Mouse (Mus musculus) telencephalon, adult 2 months (tissue): ENCODE data around the gene Nxf2.
"Not testable (repeated sequence)": the region's sequence is repeated elsewhere in the genome, so short reads cannot be mapped to it uniquely, and the experiment has no call there.

Experiments
- DNase-seq: peaks from one replicate; pipeline ENCODE4 v3.0.0-alpha.2; 2011; ENCODE audit warnings: low read depth, low spot score

Nxf2 gene

DNA sequence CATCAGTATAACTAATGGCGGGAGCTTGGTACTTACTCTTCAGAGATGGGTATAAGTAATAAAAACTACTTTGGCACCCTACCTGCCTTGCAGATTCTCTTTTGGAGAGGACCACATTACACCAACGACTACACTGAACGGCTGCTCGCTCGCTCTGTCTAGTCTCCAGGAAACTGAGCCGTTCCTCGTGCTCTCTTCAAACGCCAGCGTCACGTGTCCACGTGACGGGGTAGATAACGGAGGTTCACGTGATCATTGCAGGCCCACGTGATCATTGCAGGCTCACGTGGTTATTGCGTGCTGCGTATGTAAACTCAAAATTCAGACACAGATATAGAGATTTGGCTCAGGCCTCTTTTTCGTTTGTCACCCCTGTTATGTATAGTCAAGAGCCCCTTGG lies at the start of gene Nxf2:
Gene Nxf2, minus strand, starts transcription at position 209 of the 400 bp plus-strand sequence.
- DNase-seq, result no peak

DNA sequence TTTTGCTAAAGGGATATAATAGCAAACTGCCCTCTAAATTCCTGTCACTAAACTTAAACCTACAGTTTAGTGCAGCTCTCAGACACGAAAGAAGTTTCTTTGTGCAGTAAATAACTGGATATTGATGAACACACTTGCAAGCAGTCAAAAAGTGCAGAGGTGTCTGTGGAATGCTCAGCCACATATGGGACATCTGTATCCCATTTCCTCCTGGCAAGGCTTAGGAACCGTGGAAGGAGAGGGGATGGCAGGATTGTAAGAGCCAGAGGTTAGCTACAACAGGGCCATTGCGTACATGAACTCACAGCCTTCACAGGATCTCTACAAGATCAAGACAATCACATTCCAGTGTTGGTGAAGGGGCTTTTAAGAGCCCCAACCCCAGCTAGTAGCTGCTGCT lies 46.8 kb upstream of the Nxf2 start:
- DNase-seq, result no peak

DNA sequence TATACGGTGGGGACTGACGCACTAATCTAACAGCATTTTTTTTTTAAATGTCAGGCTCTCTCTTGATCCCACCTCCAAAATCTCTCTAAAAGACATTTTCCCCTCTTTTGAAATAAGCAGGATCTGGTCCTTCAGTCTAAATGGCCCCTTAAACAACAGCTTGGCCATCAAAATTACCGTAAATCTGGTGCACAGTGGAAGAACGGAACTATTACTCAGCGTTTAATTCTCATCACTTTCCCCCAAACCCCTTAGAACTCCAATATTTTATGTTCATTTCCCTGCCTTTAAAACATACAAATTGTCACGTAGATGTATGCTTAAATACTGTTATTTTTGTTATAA lies 44.9 kb upstream of the Nxf2 start:
- no peak for DNase-seq

DNA sequence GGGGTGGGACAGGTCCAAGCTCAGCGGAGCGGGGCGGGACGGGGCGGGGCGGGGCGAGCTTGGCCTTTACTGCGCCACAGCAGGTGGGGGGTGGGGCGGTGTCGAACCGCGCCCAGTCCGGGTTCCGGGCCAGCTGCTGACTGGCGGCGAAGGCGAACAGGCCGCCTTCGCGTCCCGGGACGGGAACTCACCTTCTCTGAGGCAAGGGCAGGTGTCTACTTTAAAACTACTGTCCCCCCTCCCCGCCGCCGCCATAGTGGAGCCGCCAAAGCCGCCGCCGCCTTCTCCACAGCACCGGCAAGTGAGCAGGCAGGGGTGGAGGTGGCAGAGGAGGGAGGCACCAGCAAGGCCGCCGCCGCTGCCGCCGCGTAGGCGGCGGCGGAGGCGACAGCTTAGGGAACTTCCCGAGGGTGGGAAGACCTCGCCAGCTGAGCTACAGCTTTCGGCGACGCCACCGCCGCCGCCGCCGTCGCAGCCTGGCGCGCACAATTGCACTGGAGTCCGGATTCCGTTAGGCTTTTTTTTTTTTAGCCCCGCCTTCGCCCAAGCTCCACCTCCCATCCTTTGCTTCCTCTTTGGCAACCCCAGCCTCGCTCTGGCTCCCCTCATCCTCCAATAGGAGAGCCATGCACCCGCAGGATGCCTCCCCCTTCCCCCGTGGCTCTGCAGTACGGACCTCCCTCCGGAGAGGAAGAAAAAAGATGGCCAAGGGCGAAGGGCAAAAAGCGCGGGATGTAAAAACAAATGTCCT lies 44.3 kb upstream of the Nxf2 start, which contains the start of gene Zmat1:
Gene Zmat1, minus strand, starts transcription at position 490 of the 751 bp plus-strand sequence.
- DNase-seq, result peak; percentile 92

DNA sequence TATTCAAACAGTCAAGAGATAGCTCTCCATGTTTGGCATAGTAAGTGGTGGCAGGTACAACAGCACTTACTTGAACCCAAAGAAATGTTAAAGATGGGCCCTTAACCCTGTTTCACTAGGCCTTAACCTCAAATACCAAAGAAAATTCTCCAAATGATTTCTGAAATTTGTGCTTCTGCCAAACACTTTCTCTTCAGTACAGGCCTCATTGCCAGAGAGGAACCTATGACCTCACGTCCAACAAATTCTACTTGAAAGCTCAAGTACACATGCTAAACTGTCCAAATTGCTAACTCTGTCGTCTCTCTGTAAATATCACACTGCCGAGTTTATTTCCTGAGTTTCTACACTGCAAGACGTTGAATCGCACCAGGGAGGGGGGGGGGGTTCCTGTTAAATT lies 43.5 kb upstream of the Nxf2 start:
- DNase-seq, result no peak

DNA sequence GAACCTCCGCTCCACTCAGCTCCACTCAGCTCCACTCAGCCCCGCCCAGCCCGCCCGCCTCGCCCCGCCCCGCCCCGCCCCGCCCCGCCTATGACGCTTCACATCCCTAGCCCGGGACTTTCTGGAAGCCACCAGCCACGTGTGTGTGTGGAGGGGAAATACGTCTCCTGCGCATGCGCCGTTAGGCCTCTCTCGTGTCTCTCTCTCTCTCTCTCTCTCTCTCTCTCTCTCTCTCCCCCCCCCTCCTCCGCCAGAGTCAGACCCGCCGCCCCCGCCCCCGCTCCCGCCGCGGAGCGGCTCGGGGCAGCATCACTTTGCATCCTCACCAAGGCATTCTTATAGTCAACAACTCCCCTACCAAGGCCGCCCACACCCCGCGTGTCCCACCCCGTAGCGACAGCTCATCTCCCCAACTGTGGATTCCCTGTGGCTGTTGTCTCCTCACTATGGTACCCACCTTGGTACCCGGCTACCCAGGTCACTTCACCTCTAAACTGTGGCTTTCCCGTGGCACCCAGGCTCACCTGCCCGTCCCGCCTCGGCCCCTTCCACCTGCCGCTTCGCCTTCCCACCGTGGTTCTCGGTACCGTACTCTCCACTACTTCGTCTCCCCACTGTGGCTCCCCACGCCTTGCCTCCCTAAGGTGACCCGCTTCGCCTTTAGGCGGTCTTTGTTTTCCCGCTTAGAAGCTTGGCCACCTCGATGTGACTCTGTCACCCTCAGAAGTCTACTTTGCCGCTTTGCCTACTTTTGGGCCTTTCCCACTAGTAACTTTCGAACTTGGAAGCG lies 1.1 kb downstream of the Nxf2 start:
- DNase-seq, result peak; percentile 46

DNA sequence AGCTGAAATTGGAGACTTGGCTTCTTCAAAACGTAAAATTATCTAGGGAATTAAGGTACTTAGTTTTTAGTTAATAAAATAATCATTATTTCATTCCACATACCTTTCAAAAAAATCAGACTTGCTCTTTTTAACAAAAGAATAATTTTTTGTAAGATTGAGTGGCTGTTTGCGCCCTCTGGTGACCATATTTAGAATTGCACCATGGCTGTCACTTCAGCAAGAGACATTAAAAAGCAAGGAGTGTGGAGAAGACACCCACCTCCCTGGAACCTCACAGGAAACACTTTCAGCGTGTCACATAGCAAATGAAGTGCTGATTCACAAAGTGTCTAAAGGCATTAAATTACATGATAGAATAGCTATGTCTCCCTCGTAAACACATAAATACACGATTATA lies 34.2 kb downstream of the Nxf2 start:
- no peak for DNase-seq

DNA sequence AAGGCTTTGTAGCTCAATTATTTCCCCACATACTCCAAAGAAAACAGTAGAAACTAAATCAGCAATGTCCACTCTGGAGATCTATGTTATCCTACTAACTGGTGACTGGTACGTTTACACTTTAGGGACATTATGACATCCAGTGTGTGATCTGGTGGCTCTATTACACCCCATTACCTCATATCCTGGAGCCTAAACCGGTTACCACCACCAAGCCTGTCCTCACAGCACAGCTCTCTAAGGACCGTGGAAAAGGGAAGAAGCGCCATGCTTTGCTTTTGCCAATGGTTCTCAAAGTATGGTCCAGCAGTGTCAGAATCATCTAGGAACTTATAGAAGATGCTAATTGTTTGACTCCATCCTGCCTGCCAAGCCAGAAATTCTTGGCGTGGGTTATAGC lies 34.6 kb downstream of the Nxf2 start:
- no peak for DNase-seq

DNA sequence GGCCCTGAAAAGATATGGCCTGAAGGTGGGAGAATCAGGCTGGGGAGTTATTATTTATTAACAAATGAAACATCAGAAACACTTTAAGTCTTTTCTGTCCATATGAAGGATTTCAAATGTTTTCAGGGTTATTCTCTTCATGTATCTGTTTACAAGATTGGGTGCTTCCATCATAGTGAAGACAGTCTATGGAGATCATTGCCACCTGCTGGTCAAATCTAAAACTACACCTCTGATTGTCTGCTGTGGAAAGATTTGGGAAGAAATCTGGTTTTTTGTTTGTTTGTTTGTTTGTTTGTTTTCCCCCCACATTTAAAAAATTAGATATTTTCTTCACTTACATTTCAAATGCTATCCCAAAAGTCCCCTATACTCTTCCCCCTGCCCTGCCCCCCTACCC lies 39.5 kb downstream of the Nxf2 start:
- no peak for DNase-seq

DNA sequence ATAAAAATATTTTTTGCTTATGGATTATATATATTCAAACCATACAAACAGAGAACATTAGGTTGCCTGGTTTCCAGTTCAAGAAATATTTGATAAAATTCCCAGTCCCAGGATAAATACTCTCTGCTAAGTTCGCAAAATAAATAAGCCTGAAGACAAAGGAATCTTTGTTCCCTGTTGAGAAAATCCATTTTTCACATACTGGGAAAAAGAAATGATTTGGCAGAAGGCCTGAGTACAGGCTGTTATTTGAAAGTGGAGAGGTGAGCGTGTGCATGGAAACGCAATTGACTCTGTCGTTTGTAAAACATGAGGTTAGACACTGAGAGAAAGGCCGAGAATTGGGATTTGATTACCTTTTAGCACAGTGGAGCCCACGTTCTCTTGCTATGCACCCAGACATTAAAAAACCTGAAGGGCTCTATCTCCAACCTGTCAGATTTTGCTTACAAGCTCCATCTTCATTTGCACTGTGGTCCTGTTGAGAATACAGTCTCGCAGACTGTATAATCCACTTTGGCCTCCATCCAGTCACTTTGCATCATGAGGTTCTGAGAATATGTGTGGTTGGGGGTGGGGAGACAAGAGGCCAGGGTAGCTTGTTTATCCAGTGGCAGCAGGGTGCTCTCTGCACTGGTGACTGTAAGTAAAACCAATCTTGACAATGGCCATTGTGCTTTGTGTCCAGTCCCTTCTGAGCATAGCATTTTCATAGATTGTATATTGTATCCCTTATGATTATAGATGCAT lies 40.7 kb downstream of the Nxf2 start:
- no peak for DNase-seq

DNA sequence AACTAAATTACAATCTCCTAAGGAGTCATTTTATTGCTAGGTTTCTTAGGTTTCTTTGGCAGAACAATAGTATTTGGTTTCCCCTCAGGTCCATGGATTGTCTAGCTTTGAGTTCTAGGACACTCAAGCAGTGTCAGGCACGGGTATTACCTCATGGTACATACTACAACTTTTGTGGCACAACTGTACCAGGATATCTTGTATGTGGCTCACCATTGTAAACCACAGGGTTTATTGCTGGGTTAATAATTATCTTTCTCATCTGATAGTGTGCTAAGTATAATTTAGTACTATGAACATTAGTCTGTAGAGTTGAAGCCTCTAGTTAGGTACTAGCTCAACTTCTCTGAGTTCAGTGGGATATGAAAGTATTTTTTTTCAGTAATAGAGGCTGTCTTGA lies 45.3 kb downstream of the Nxf2 start:
- no peak for DNase-seq

DNA sequence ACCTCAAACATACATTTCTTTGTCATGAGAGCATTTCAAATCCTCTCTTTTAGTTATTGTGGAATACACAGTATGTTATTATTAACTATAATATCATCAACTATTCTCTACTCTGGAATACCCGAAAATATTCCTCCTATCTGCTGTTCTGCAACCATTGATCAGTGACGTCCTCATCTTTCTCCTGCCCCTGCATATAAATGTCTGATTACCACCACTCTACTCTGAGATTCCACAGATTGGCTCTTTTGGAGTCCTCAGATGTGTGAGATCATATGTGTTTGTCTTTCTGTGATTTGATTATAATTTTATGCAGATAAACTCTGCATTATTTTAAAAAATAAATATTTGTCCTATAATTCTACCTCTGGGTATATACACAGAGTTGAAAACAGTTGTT lies 48.8 kb downstream of the Nxf2 start:
- DNase-seq, result no peak

DNA sequence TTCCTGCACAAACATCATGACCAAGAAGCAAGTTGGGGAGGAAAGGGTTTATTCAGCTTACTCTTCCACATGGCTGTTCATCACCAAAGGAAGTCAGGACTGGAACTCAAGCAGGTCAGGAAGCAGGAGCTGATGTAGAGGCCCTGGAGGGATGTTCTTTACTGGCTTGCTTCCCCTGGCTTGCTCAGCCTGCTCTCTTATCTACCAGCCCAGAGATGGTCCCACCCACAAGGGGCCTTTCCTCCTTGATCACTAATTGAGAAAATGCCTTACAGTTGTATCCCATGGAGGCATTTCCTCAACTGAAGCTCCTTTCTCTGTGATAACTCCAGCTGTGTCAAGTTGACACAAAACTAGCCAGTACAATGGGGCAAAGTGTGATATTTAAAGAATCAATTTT lies 49.2 kb downstream of the Nxf2 start:
- DNase-seq, result not testable (repeated sequence)

DNA sequence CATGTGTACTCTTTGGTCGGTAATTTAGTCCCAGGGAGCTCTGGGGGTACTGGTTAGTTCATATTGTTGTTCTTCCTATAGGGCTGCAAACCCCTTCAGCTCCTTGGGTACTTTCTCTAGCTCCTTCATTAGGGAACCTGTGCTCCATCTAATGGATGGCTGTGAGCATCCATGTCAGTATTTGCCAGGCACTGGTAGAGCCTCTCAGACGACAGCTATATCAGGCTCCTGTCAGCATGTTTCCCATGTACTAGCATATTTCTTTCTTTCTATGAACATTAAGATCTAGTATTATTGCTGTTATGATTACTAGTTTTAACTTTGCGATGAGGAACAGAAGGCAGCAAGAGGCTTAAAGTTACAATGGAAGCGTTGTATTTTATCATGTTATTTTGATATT lies 49.7 kb downstream of the Nxf2 start:
- DNase-seq, result no peak

DNA sequence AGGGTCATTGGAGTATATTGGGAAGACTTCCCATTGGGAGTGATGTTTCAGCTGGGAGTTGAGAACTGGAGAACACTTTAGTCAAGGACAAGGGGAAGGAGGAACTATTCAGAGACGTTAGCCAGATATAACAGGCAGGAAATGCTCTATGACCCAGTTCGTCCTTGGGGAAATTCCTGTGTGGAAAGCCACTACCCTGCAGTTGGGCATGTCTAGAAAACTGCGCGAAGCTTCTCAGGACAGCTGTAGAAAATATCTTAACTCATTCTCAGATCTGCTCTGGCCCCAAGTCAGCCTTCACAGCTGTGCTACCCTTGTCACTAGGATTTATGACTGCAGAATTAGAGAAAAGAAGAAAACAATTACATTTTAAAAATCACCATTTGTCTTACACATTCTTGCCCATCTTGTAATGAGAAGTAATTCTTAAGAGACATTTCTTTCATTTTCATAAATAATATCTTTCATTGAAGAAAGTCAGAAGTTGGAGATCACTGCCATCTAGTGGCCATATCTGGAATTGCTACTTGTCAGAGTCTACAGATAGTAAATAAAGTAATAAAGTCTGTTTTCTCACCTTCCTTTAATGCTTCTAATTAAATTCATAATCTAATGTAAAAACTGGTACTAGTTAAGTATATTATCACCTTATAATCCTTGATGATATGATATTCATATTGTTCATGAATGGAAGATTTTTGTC lies 51.2 kb downstream of the Nxf2 start:
- no peak for DNase-seq

DNA sequence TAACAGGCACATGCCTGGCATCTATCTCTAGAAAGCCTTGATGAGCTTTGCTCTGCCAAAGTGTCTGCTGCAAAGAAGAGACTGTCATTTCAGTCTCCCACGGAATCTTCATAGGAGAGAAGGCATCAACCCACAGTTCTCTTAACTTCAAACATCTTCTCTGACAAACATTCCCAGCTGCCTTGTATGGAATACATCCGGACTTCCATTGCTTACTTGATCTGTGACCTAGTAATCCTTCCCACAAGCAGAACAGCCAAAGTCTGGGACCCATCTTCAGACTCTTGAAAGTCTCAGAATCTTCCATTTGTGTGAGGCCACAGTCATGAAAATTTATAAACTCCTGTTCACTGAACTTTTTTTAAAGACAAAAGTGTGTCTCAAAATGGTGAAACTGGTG lies 51.7 kb downstream of the Nxf2 start:
- DNase-seq, result no peak

DNA sequence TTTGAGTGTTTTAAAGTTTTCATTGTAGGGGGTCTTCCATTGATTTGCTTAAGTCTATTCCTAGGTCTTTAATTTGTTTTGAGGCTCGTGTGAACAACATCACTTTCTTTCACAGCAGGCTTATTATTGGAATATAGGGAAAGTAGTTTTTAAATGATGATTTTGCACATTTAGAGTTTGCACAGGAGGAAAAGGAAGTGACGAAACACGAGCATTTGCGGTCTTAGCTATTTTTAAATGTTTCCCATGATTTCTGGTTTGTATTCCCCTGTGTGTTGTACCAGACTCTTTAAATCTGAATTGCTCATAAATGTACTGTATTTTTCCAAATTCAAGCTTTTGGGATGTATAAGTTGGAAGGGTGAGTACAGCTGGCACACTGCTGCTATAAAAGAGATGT lies 54.2 kb downstream of the Nxf2 start:
- no peak for DNase-seq
